Mouse (Mus musculus) urinary bladder, postnatal 4 days (tissue): ENCODE measurements around the gene Armcx5.
"Not testable (repeated sequence)": the region's sequence is repeated elsewhere in the genome, so short reads cannot be mapped to it uniquely, and the experiment has no call there.

Source experiments
- DNase-seq, 2 experiments: peaks; one replicate each; pipeline ENCODE4 v3.0.0; 2021 to 2022; ENCODE audit warnings: low spot score in 2 of 2

Armcx5 gene

GRCm38 (mm10) chrX:135742304-135743055 lies at the start of gene Armcx5, which contains the start of gene Gprasp1:
Gene Armcx5 (plus strand): TSS chrX:135742733.
Gene Gprasp1 (plus strand): TSS chrX:135742733.
- peak; percentile 75 to 80 for DNase-seq

DNA sequence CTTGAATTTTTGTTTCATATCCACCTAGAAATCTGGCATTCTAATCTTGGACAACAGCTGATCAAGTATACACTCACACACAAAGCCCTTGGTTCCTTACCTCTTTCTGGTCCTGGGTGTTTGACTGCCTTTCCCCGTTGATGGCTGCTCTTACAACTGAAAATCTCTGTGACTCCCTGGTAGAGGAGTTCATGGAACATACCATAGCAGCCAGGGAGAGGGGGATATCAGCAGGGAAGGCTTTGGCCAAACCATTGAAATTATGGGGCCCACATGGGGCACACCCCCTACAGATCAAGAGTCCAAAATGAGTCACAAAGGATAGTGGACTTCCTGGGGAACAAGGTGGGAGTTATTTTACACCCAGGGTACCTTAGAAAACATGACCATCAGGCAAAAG lies 48.9 kb upstream of the Armcx5 start, which contains the start of gene Tcp11x2:
Gene Tcp11x2, minus strand, starts transcription at position 158 of the 400 bp plus-strand sequence.
- DNase-seq = no peak

DNA sequence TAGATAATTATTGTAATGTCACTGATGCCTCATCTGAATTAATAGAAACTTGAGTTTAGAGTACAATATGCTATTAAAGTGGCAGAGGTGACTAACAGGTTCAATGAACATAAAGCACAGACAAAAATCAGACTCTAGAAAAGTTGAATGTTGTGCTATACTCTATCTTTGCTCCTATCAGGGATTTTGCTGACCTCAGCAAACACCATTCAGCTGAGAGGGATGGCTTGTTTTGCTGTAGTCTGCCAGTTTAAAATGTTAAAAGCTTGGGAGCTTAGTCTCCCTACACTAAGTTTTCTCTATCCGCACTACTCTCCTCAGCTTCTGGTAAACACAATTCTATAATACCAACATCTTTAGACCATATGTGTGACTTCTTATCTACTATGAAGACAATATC lies 39.4 kb upstream of the Armcx5 start:
- DNase-seq = no peak

DNA sequence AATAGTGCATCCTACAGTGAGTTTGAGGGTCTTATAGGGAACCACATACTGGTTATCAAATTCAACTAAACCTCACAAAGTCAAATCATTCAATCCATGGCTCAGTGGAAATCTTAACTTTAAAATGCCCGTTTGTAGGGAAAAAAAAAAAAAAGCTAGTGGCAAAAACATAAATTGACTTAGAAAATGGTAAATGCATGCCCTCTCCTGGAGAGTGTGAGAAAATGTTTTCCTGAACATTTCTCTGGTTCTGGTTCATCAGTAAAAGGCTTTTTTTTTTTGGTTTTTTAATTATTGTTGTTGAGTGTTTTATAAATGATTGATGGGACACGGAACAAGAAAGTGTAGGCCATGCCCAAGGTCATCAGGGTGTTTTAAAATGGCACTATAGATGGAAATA lies 38.2 kb upstream of the Armcx5 start:
- no peak for DNase-seq

DNA sequence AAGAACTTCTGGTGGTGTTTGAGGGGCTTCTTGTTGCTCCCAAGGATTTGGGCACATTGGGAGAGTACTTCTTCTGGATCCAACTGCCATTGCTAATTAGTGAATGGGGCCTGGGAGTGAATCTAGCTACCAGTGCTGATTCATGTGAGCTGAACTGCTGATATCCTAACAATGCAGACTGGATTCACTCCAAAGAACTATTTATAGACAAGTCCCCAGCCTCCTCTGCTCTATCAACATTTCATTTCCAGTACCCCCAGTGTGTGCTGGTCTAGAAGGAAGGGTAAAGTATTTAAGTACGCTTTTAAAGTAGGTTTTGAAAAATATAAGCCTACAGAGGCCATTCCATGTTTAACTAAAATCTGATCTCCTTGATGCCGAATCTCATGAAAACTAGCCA lies 29.7 kb upstream of the Armcx5 start:
- no peak for DNase-seq

GRCm38 (mm10) chrX:135725161-135725560 lies 17.4 kb upstream of the Armcx5 start, which contains the start of gene Tmsb15a:
Gene Tmsb15a (minus strand): TSS chrX:135725261.
- no peak for DNase-seq

- no peak for DNase-seq
Observed at GRCm38 (mm10) chrX:135738730-135739520, 3.6 kb upstream of the Armcx5 start.

GRCm38 (mm10) chrX:135743056-135743355 lies 473 bp downstream of the Armcx5 start:
- no peak for DNase-seq

GRCm38 (mm10) chrX:135745376-135745775 lies 2.8 kb downstream of the Armcx5 start:
- DNase-seq = not testable (repeated sequence)

DNA sequence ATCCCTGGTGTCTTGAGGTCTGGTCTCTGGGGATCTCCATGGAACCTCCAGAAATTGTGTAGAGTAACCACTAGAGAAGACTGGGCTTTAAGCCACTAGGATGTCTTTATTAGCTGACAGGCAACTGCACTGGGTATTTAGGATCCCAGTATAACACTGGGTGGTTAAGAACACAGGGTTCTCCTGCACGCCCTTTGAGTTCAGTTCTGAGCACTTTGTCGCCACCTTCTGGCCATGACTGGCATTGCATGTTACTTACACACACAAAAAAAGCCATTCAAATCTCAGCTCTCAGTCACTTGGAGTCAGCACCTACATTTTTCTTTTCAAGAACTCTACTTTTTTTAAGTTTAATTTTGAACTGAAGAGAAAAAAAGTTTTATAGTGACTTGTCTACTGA lies 10.3 kb downstream of the Armcx5 start:
- DNase-seq = peak; percentile 19 to 74

GRCm38 (mm10) chrX:135761707-135762106 lies 19.2 kb downstream of the Armcx5 start:
- no peak for DNase-seq

DNA sequence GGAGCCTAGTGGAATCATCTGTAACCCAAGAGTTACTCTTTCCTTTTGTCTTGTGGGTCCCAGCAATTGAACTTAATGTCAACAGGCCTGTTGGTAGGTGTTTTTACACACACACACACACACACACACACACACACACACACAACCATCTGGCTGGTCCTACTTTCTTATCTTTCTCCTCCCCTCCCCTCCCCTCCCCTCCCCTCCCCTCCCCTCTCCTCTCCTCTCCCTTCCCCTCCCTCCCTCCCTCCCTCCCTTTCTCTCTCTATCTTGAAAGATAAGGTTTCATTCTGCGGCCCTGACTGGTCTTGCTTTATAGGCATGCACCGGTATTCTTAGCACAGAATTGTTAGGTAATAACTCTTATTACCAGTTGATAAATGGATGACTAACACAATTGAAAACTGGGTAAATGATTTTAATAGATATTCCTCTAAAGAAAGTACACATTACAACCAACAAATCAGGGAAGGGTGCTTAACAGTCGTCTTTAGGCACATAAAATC lies 25.6 kb downstream of the Armcx5 start:
- DNase-seq = no peak

DNA sequence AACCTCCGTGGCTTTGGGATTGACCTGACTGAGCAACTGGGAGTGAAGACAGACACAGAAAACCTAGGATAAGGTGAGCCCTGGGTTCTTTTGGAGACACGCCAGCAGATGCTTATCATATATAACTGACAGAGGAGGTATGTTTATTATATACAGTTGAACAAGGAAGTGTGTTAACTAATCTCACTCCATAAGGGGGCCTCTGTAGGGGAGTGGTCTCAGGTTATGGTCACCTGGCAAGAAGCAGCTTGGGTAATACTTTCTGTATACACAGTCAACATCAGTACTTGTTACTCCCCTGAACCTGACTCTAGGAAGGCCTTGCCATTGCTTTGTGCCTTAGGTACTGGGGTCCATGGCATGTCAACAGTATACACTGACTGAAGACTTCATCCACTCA lies 26.0 kb downstream of the Armcx5 start:
- DNase-seq = no peak

- DNase-seq = no peak
Observed at GRCm38 (mm10) chrX:135791536-135791935, 49.0 kb downstream of the Armcx5 start.

DNA sequence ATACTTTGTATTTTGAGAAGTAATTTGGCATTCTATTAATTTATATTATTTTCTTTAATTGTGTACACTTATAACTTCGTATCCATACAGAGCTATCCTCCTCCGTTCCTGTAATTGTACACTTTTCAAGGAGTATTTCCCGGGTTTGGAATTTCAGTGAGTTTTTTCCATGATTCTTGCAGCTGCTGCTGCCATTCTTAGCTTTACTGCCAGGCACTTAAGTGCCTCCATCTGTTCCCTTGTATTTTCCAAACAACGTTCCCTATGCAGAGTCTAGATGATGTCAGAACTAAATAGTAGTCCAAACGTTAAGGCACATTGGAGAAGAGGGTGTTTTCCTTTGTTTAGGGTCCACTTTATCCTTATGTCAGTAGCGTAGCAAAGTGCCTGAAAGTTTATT lies 49.8 kb downstream of the Armcx5 start:
- no peak for DNase-seq

DNA sequence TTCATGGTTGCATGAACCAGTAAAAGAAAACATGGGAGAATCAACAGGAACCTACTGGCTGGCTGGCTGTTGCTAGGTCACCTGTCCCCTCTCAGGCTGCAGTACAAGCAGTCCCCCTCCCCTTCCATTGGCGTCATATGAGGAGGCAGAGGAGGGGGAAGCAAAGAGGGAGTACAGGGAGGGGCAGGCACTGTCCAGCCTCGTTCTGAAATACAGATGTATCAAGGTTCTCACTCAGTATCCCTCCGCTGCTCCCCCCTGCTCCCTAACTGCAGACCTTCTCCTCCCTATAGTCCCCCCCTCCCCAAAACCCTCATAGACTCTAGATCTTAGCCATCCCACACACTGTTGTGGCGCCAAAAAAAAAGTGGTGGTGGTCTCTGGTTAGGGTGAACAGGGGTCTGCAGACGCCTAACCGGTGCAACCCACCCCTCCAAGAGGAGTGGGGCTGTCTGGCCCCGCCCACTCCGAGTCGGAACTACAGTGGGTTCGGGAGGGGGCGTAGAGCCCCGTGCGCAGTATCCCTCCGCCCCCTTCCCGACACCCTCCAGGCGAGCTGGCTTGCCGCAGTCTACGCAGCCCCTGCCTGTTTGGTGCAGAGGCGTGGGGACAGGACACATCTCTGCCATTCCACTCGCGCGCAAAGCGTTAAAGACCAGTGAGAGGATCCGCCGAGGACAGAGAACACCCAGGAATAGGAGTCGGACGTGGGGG lies 53.2 kb downstream of the Armcx5 start:
- peak in 1 of 2 experiments; percentile 67 for DNase-seq

DNA sequence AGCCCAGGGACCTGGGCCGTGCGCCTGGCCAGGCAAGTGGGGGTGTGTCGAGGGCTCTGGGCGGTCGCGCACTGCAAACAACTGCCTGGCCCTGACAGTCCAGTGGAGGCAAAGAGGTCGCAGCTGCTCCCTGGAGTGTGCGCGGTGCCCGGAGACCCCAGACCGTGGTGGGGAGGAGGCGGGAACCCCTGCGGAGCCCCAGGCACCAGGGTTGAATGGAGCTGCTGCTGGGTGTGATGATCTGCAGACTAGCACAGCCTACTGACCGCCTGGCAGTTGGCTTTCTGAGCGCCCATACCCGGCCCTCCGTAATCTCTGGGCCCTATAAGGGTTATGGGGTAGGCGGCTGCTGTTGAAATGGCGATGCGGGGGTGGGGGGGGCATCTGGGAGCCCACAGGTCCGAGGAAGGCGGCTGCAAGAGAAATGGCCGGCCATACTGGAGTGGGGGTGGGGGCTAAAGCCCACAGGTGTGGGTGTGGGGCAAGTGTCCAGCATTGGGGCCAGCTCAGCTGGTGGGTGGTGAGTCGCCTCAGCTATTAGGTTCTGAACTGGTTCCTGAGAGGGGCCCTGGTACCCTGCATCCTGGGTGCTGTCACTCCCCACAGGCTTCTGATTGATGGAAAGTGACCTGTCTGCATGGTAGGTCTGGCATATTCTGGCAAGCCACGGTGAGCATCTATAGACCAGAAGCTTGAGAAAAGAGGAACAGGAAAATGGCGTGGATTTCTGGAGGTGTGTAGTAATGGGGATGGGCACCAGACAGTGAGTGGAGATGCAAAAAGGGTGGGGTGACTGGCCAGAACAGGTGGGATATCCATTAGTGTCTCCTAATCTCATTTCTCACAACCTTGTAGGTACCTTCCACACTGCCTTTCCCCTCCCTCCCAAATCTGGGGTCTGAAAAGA lies 54.0 kb downstream of the Armcx5 start:
- DNase-seq = not testable (repeated sequence)
